Mouse (Mus musculus) heart, adult 9 months (tissue): ENCODE results near the gene Twf1.

ENCODE experiments used
- DNase-seq, 2 experiments: peaks; one replicate each; pipeline ENCODE4 v3.0.0; 2022; ENCODE audit warnings: low spot score in 2 of 2

Gene Twf1

GRCm38 (mm10) chr15:94589219-94590075 is at the start of gene Twf1:
Gene Twf1, minus strand, starts transcription at chr15:94589889.
- peak; percentile 97 for DNase-seq

- DNase-seq: no peak
These were observed 49.4 kb upstream of the Twf1 start for GRCm38 (mm10) chr15:94639126-94639525.

GRCm38 (mm10) chr15:94638207-94638606 is 48.5 kb upstream of the Twf1 start:
- DNase-seq: no peak

DNA sequence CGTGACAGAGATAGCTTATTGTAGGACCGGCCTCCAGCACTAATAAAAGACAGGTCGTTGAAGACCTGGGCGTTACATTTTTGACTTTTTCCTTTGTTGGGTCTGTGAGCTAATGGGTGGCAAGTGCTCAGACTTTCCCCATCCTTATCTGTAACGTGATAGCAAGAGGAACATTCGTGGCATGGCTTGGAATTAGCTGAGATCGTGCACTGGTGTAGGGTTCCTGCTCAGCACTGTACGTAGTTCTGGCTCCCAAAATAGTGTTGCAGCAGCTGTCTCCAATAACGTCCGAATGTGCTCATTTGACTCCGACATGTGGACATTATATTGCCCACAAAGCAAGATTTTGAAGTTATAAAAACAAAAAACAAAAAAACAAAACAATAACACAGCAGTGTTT is 44.8 kb upstream of the Twf1 start:
- no peak for DNase-seq

DNA sequence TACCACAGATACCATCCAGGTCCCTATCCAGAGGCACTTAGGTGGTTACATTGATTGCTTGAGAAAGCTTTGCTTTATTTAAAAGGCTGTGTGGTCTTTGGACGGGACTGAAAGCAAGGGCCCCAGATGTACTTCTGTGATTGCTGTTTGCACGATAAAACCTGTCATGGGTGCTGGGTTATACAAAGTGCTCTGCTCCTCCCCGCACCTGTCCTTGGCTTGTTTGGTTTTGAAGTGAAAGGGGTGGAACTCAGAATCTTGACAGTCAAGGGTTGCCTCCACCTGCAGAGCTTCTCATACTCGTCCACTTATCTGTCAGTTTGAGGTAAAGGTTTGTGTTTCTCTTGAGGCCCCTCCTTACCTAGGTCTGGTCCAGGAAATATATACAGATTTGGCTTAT is 40.9 kb upstream of the Twf1 start:
- DNase-seq: no peak

- peak; percentile 9 to 12 for DNase-seq
These were observed 39.3 kb upstream of the Twf1 start, which contains the start of gene Tmem117 for GRCm38 (mm10) chr15:94628830-94629601. Gene Tmem117, plus strand, starts transcription at chr15:94629232.

GRCm38 (mm10) chr15:94628463-94628829 is 38.8 kb upstream of the Twf1 start:
- no peak for DNase-seq

GRCm38 (mm10) chr15:94620909-94621308 is 31.2 kb upstream of the Twf1 start:
- DNase-seq: no peak

DNA sequence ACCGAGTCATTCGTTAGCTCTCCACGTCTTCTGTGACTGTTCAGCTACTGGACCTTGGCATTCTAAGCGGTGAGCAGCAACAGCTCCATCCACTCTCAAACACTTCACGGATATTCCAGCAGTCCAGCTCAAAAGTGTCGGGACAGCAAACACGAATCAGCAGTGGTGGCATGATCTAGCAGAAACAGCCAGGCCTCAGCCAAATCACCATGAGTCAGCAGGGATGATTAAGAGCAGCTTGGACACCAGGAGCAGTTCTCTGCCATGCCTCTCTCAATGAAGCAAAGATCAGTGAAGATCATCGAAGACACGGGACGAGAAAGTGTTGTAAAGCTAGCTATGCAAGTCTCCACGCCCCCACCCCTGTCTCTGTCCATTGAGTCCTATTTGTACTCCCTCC is 26.3 kb upstream of the Twf1 start:
- no peak for DNase-seq

DNA sequence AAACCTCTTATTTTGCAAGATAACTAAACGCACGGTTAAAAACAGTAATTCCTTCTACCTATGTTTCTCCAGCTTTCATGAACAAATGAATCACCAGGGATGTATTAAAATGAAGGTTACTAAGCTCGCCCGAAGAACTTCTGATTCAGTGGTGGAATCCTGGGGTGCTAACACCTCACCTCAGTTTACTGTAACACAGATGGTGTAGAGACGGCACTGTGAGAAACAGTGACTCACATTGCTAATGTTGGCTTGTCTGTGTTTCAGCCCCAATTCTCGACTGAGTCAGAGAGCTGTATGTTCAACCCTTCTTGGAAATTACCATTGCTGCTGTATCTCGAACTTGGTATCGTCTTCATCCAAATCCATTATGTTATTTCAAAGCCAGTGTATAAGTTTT is 18.1 kb upstream of the Twf1 start:
- DNase-seq: no peak

- no peak for DNase-seq
These were observed 12.8 kb upstream of the Twf1 start for GRCm38 (mm10) chr15:94602441-94602840.

DNA sequence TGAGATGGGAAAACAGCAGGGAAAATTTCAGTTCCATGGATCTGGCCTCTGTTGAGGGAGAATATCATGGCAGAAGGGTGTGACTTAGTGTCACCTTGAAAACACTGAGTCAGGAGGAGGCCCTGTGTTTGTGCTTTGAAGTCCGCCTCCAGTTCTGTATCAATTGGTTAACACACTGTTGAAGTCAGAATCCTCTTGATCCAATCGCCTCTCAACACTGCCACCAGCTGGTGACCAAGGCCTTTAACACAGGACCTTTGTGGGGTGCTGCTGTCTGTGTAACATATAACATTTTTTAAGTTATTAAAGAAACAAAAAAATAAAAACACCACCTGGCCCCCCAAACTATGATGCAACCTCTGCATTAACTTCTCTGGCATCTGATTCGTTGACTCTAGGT is 11.7 kb upstream of the Twf1 start:
- DNase-seq: peak in 1 of 2 experiments; percentile 33

- DNase-seq: no peak
These were observed 10.5 kb upstream of the Twf1 start for GRCm38 (mm10) chr15:94600145-94600707.

GRCm38 (mm10) chr15:94593586-94593985 is 3.9 kb upstream of the Twf1 start:
- DNase-seq: no peak

GRCm38 (mm10) chr15:94591356-94591755 is 1.7 kb upstream of the Twf1 start:
- DNase-seq: peak; percentile 15 to 18

GRCm38 (mm10) chr15:94590083-94590482 is 394 bp upstream of the Twf1 start:
- no peak for DNase-seq

- DNase-seq: no peak
These were observed 1.6 kb downstream of the Twf1 start for GRCm38 (mm10) chr15:94587826-94588715.

GRCm38 (mm10) chr15:94584738-94585137 is 5.0 kb downstream of the Twf1 start:
- no peak for DNase-seq

- DNase-seq: no peak
These were observed 6.5 kb downstream of the Twf1 start for GRCm38 (mm10) chr15:94583153-94583552.

DNA sequence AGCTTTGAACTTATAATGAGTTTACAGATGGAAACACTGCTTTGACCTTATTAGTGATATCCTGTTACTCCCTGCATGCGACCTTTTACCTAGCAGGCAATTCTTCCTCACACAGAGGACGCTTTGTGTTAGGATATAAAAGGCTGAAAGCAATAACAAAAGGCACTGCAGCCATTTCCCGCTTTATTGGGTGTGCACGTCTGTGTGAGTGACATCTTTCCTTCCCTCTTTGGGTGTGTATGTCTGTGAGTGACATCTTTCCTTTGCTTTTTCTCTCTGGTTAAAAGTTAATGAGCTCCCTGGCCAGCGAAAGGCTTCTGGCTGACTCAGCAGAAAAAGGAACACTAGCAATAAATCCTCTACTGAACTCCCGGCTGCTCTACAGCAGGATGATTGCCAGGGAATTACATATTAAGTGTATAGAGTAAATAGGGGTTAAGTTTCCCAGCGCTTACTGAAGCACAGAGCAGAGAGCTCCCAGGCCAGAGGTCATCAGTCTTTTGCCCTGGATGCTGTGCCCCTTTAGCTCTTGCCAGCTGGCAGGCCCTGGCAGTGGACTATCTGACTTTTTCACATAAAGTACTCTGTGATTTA is 7.6 kb downstream of the Twf1 start:
- DNase-seq: no peak
